Mouse (Mus musculus): ENCODE measurements around the gene Rbms3.

GRCm38 (mm10) chr9:116531121-116531520 is 1098.6 kb downstream of the Rbms3 start:
- no peak for TF ChIP-seq POLR2A (IDR thresholded peaks at IDR 0.05; ENCODE audit: borderline replicate concordance, control insufficient read depth, low read depth, low read length)
- no peak for TF ChIP-seq CTCF (IDR thresholded peaks at IDR 0.05; ENCODE audit: control insufficient read depth, insufficient read depth, low read length)

Data from bone marrow, adult 2 months (tissue).